Mouse (Mus musculus) MEL (cell line): Measurements from ENCODE around the gene Ciao2a. TPM values are rescaled to one million over a fixed set of nuclear protein-coding genes. Genes with fewer than 3 reads are reported as not detected.
A peak's percentile ranks its signal among the peaks of the same experiment; 100 is the strongest.

Experiments
- DNase-seq: peaks from one replicate; pipeline ENCODE4 v3.0.0; 2011; ENCODE audit warnings: low read depth, low spot score
- H3K27ac ChIP-seq: 2 replicates; pipeline ENCODE4 v1.5.1; 2012; ENCODE audit warnings: low read depth, mild to moderate bottlenecking, control low read depth, low read length, moderate library complexity; ENCODE audit not compliant: control insufficient read depth
- H3K27me3 ChIP-seq, 2 experiments: fragments of 150-350 bp in 1 of 2; sonication (generic) in 1 of 2; 2 replicates each; pipeline ENCODE4 v1.6.1; 2012; ENCODE audit warnings: low read length in 2 of 2, mild to moderate bottlenecking in 2 of 2, improper control_type of control experiment in 1 of 2, moderate library complexity in 1 of 2; ENCODE audit not compliant: insufficient read depth in 2 of 2, control insufficient read depth in 1 of 2
- H3K36me3 ChIP-seq, 2 experiments: 2 replicates each; pipeline ENCODE4 v1.6.1; 2012 to 2014; ENCODE audit warnings: low read length in 2 of 2, improper control_type of control experiment in 1 of 2, inconsistent platforms in 1 of 2, mild to moderate bottlenecking in 1 of 2; ENCODE audit not compliant: insufficient read depth in 2 of 2, control insufficient read depth in 1 of 2
- H3K4me1 ChIP-seq, 2 experiments: fragments of 150-350 bp in 1 of 2; sonication (generic) in 1 of 2; 2 replicates each; pipeline ENCODE4 v1.6.1; 2012; ENCODE audit warnings: low read length in 2 of 2, improper control_type of control experiment in 1 of 2, mild to moderate bottlenecking in 1 of 2; ENCODE audit not compliant: insufficient read depth in 2 of 2, control insufficient read depth in 1 of 2
- H3K4me3 ChIP-seq, 2 experiments: fragments of 150-350 bp in 1 of 2; sonication (generic) in 1 of 2; 2 replicates each; pipeline ENCODE4 v1.5.1; 2012; ENCODE audit warnings: low read depth in 2 of 2, low read length in 2 of 2, mild to moderate bottlenecking in 2 of 2, moderate library complexity in 2 of 2, control low read depth in 1 of 2, improper control_type of control experiment in 1 of 2; ENCODE audit not compliant: control insufficient read depth in 1 of 2, insufficient read depth in 1 of 2
- H3K79me2 ChIP-seq: 2 replicates; pipeline ENCODE4 v1.6.1; 2012; ENCODE audit warnings: mild to moderate bottlenecking, low read length, moderate library complexity; ENCODE audit not compliant: control insufficient read depth, poor library complexity, insufficient read depth
- H3K9ac ChIP-seq: 2 replicates; pipeline ENCODE4 v1.6.1; 2012; ENCODE audit warnings: low read depth, mild to moderate bottlenecking, control low read depth, low read length, moderate library complexity; ENCODE audit not compliant: control insufficient read depth, poor library complexity, severe bottlenecking
- H3K9me3 ChIP-seq: fragments of 150-350 bp; sonication (generic); replicated peaks from 2 replicates; pipeline ENCODE4 v1.6.1; 2012; ENCODE audit warnings: mild to moderate bottlenecking, low read length, improper control_type of control experiment, moderate library complexity; ENCODE audit not compliant: insufficient read depth
- CHD2 ChIP-seq: IDR thresholded peaks from 2 replicates; pipeline ENCODE4 v1.6.1; 2011; ENCODE audit warnings: low read length, improper control_type of control experiment
- CTCF ChIP-seq, 3 experiments: IDR thresholded peaks in 2 of 3; conservative IDR thresholded peaks in 1 of 3; 2 replicates each; pipeline ENCODE4 v1.5.1; 2011 to 2012; ENCODE audit warnings: low read length in 3 of 3, low read depth in 2 of 3, mild to moderate bottlenecking in 2 of 3, improper control_type of control experiment in 1 of 3, inconsistent platforms in 1 of 3, mixed read lengths in 1 of 3, moderate library complexity in 1 of 3; ENCODE audit not compliant: control insufficient read depth in 1 of 3, insufficient read depth in 1 of 3, poor library complexity in 1 of 3, severe bottlenecking in 1 of 3
- EP300 ChIP-seq, 2 experiments: IDR thresholded peaks; 2 replicates each; pipeline ENCODE4 v1.6.1; 2011; ENCODE audit warnings: improper control_type of control experiment in 2 of 2, low read length in 2 of 2, low read depth in 1 of 2, mild to moderate bottlenecking in 1 of 2
- ETS1 ChIP-seq: IDR thresholded peaks from 2 replicates; pipeline ENCODE4 v1.6.1; 2012; ENCODE audit warnings: low read depth, mild to moderate bottlenecking, inconsistent platforms, low read length, improper control_type of control experiment, moderate library complexity
- GATA1 ChIP-seq: IDR thresholded peaks from 2 replicates; pipeline ENCODE4 v1.6.1; 2011; ENCODE audit warnings: low read depth, low read length, improper control_type of control experiment
- JUND ChIP-seq: IDR thresholded peaks from 2 replicates; pipeline ENCODE4 v1.6.1; 2011; ENCODE audit warnings: low read depth, mild to moderate bottlenecking, improper control_type of control experiment, low read length
- KAT2A ChIP-seq: conservative IDR thresholded peaks from 2 replicates; pipeline ENCODE4 v1.6.1; 2012; ENCODE audit warnings: low read depth, low read length, improper control_type of control experiment, inconsistent platforms
- MEF2A ChIP-seq: IDR thresholded peaks from 2 replicates; pipeline ENCODE4 v1.6.1; 2014; ENCODE audit warnings: low read depth, mild to moderate bottlenecking, inconsistent platforms, low read length, improper control_type of control experiment; ENCODE audit not compliant: poor library complexity, insufficient replicate concordance, severe bottlenecking; ENCODE audit errors: extremely low read depth
- MXI1 ChIP-seq: IDR thresholded peaks from 2 replicates; pipeline ENCODE4 v1.6.1; 2011; ENCODE audit warnings: mild to moderate bottlenecking, low read depth, low read length, improper control_type of control experiment
- MYB ChIP-seq: IDR thresholded peaks from 2 replicates; pipeline ENCODE4 v1.6.1; 2011; ENCODE audit warnings: mild to moderate bottlenecking, low read depth, low read length, improper control_type of control experiment
- NELFE ChIP-seq: IDR thresholded peaks from 2 replicates; pipeline ENCODE4 v1.6.1; 2011; ENCODE audit warnings: low read depth, low read length, improper control_type of control experiment
- NRF1 ChIP-seq: IDR thresholded peaks from 2 replicates; pipeline ENCODE4 v1.6.1; 2014; ENCODE audit warnings: low read depth, mild to moderate bottlenecking, inconsistent platforms, low read length, improper control_type of control experiment, moderate library complexity; ENCODE audit not compliant: poor library complexity, insufficient read depth, severe bottlenecking
- POLR2A ChIP-seq, 2 experiments: IDR thresholded peaks; 2 replicates each; pipeline ENCODE4 v1.6.1; 2011 to 2012; ENCODE audit warnings: low read length in 2 of 2, mild to moderate bottlenecking in 2 of 2, control low read depth in 1 of 2, improper control_type of control experiment in 1 of 2, low read depth in 1 of 2, moderate library complexity in 1 of 2; ENCODE audit not compliant: control insufficient read depth in 1 of 2, insufficient read depth in 1 of 2, poor library complexity in 1 of 2
- POLR2AphosphoS2 ChIP-seq: IDR thresholded peaks from 2 replicates; pipeline ENCODE4 v1.6.1; 2011; ENCODE audit warnings: low read length, improper control_type of control experiment
- POLR2AphosphoS5 ChIP-seq: IDR thresholded peaks from 2 replicates; pipeline ENCODE4 v1.6.1; 2012; ENCODE audit warnings: low read depth, borderline replicate concordance, mild to moderate bottlenecking, inconsistent platforms, low read length, moderate library complexity, mixed read lengths
- RCOR1 ChIP-seq: IDR thresholded peaks from 2 replicates; pipeline ENCODE4 v1.6.1; 2012; ENCODE audit warnings: low read depth, mild to moderate bottlenecking, inconsistent platforms, low read length, improper control_type of control experiment
- SMC3 ChIP-seq: IDR thresholded peaks from 2 replicates; pipeline ENCODE4 v1.6.1; 2011; ENCODE audit warnings: low read depth, low read length, improper control_type of control experiment
- TAL1 ChIP-seq: IDR thresholded peaks from 2 replicates; pipeline ENCODE4 v1.6.1; 2012; ENCODE audit warnings: mild to moderate bottlenecking, inconsistent platforms, low read length, moderate library complexity, mixed read lengths
- USF2 ChIP-seq, 2 experiments: IDR thresholded peaks; 2 replicates each; pipeline ENCODE4 v1.6.1; 2011 to 2012; ENCODE audit warnings: improper control_type of control experiment in 2 of 2, low read length in 2 of 2, borderline replicate concordance in 1 of 2, inconsistent platforms in 1 of 2, low read depth in 1 of 2, mild to moderate bottlenecking in 1 of 2; ENCODE audit not compliant: insufficient read depth in 1 of 2
- polyA plus RNA-seq, 2 experiments: library from polyadenylated mRNA; stranded (reverse) in 1 of 2; unstranded in 1 of 2; fragments of >175 nt in 1 of 2; fragments of >200 nt in 1 of 2; gene quantifications; 2 replicates each; pipeline versions ENCODE4 v1.2.1 to v1.2.4; 2012; ENCODE audit warnings: low replicate concordance in 2 of 2, low read depth in 1 of 2; ENCODE audit not compliant: insufficient read length in 2 of 2, insufficient read depth in 1 of 2, missing spikeins in 1 of 2
- total RNA-seq: library from RNA; depleted of rRNA; stranded (reverse); fragments of 300-350 nt; gene quantifications from 2 replicates; pipeline ENCODE4 v1.2.3, GENCODE M21; 2012

Ciao2a gene
- total and polyA plus RNA-seq, 3 experiments = 88.1 to 121 TPM; not detected in 1

DNA sequence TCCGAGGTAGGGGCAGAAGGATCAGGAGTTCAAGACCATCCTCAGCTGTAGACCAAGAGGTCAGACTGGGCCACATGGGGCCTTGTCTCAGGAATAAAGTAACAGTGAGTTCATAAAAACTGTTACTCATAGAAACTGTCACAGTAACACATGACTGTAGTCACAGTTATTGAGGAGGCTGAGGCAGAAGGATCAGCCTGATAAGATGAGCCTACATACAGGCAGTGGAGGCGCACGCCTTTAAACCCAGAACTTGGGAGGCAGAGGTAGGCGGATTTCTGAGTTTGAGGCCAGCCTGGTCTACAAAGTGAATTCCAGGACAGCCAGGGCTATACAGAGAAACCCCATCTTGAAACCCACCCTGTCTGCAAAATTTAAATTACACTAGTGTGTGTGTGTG is 6.3 kb upstream of the Ciao2a start (continued):
- TF ChIP-seq CTCF (IDR thresholded peaks at IDR 0.05 in 2 of 3, conservative IDR thresholded peaks at IDR 0.05 in 1 of 3; ENCODE audit: control insufficient read depth in 1 of 3, insufficient read depth in 1 of 3, low read depth in 2 of 3, low read length in 3 of 3, poor library complexity in 1 of 3, severe bottlenecking in 1 of 3) = no peak
- no peak for TF ChIP-seq POLR2A (IDR thresholded peaks at IDR 0.05; ENCODE audit: control insufficient read depth in 1 of 2, insufficient read depth in 1 of 2, low read depth in 1 of 2, low read length in 2 of 2, poor library complexity in 1 of 2)
- no peak for TF ChIP-seq CHD2
- TF ChIP-seq USF2 (IDR thresholded peaks at IDR 0.05; ENCODE audit: borderline replicate concordance in 1 of 2, insufficient read depth in 1 of 2, low read depth in 1 of 2, low read length in 2 of 2) = no peak
- peak; percentile 57; the same call in 1 of the 2 replicates for TF ChIP-seq ETS1
- peak; percentile 86 for TF ChIP-seq MYB
- TF ChIP-seq NELFE = no peak
- TF ChIP-seq KAT2A = no peak
- no peak for TF ChIP-seq POLR2AphosphoS2
- TF ChIP-seq POLR2AphosphoS5 = no peak
- TF ChIP-seq, all 39 proteins: peak for 8

GRCm38 (mm10) chr9:66120945-66121344 is 5.5 kb upstream of the Ciao2a start:
- H3K9ac ChIP-seq = no peak overlapping the region; the same call in 1 of the 2 replicates
- H3K36me3 ChIP-seq = peaks cover 0 to 45% of the 10 kb centered on the region in 2 experiments; a peak in 3 of 4 replicates
- no peaks in the 10 kb centered on the region for H3K27me3 ChIP-seq
- H3K9me3 ChIP-seq = no peaks in the 10 kb centered on the region
- H3K79me2 ChIP-seq = peaks cover 35% of the 10 kb centered on the region
- no peak for TF ChIP-seq SMC3
- TF ChIP-seq EP300 (IDR thresholded peaks at IDR 0.05; ENCODE audit: low read depth in 1 of 2, low read length in 2 of 2) = peak in 1 of 2 experiments; percentile 50; a peak in 1 of 4 replicates
- no peak for TF ChIP-seq POLR2AphosphoS5
- no peak for TF ChIP-seq JUND
- TF ChIP-seq CHD2 = no peak
- TF ChIP-seq NRF1 = no peak
- TF ChIP-seq TAL1 = no peak
- TF ChIP-seq MYB = no peak
- 0 out of 2 replicates have a peak, but pooled peaks have one; percentile 25 for TF ChIP-seq RCOR1
- TF ChIP-seq GATA1 = peak; percentile 57
- peak; percentile 48; the same call in 1 of the 2 replicates for TF ChIP-seq MXI1
- no peak for TF ChIP-seq MEF2A
- no peak overlapping the region for H3K4me3 ChIP-seq
- peaks cover 17 to 32% of the 10 kb centered on the region in 2 experiments for H3K4me1 ChIP-seq
- peak; percentile 40 for DNase-seq
- H3K27ac ChIP-seq = peak overlapping the region; percentile 63; the same call in 1 of the 2 replicates
